Mouse (Mus musculus) heart, embryonic 16.5 days (tissue): Measurements from ENCODE around the gene Ces1h. TPM values are rescaled to one million over a fixed set of nuclear protein-coding genes. Genes with fewer than 3 reads are reported as not detected.

Experiments
- ATAC-seq: fragments of 200-750 bp; cut with Nextera tagmentation; replicated peaks from 2 replicates; pipeline ENCODE4 v1.8.0; 2017; ENCODE audit warnings: moderate number of reproducible peaks; ENCODE audit not compliant: insufficient read depth, low FRiP score; ENCODE audit errors: extremely low read depth
- H3K27ac ChIP-seq: fragments of 300-500 bp; sonication (generic); 2 replicates; pipeline ENCODE4 v1.5.1; 2014; ENCODE audit warnings: mild to moderate bottlenecking, low read length, control low read depth, moderate library complexity
- H3K27me3 ChIP-seq: fragments of 300-500 bp; sonication (generic); 2 replicates; pipeline ENCODE4 v1.6.1; 2014; ENCODE audit warnings: low read length, mixed read lengths; ENCODE audit not compliant: control insufficient read depth, insufficient read depth
- H3K36me3 ChIP-seq: fragments of 300-500 bp; sonication (generic); 2 replicates; pipeline ENCODE4 v1.6.1; 2014; ENCODE audit not compliant: control insufficient read depth, insufficient read depth
- H3K4me1 ChIP-seq: fragments of 300-500 bp; sonication (generic); 2 replicates; pipeline ENCODE4 v1.6.1; 2014; ENCODE audit warnings: low read length, mixed read lengths; ENCODE audit not compliant: control insufficient read depth, insufficient read depth
- H3K4me2 ChIP-seq: fragments of 300-500 bp; sonication (generic); 2 replicates; pipeline ENCODE4 v1.6.1; 2014; ENCODE audit warnings: low read depth, mild to moderate bottlenecking, control low read depth, low read length
- H3K4me3 ChIP-seq: fragments of 300-500 bp; sonication (generic); 2 replicates; pipeline ENCODE4 v1.5.1; 2014; ENCODE audit warnings: mild to moderate bottlenecking, control low read depth, low read length
- H3K9ac ChIP-seq: fragments of 300-500 bp; sonication (generic); 2 replicates; pipeline ENCODE4 v1.6.1; 2014; ENCODE audit warnings: low read length, control low read depth
- H3K9me3 ChIP-seq: fragments of 300-500 bp; sonication (generic); replicated peaks from 2 replicates; pipeline ENCODE4 v1.6.1; 2016; ENCODE audit warnings: low read length; ENCODE audit not compliant: control insufficient read depth
- WGBS: fragments of 180-500 bp; shearing (Covaris S2); extraction: QIAGEN DNeasy Blood & Tissue Kit; methylation state at CpG from one replicate; pipeline ENCODE4 v1.1.7; 2014; 5-methylcytosine and 5-hydroxymethylcytosine counted together
- polyA plus RNA-seq: library from polyadenylated mRNA; unstranded; fragments of >200 nt; fragmentation: Nextera tagmentation; extraction: Ambion mirVana; gene quantifications from 2 replicates; pipeline ENCODE4 v1.2.1, GENCODE M21; 2015

Gene Ces1h
- polyA plus RNA-seq, 1 experiment from 2014 or later, result not detected

DNA sequence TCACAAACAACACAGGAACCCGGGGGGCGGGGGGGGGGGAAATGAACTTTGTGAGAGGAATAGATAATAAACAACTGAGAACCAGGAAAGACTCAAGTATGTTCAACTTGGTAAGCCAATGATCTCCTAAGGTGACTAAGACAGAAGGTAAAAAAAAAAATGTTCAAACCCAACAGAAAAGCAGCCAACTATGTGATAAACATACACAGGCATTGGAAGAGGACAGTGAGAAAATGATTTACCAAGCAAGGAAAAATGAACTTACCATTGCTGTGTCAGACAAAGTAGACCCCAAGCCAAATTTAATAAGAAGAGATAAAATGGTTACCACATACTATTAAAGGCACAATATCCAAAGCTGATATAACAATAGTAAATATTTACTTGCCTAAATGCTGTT, 40.0 kb downstream of the Ces1h start:
- H3K4me2 ChIP-seq, result no peak overlapping the region
- no peak overlapping the region for H3K4me3 ChIP-seq
- H3K9ac ChIP-seq, result no peak overlapping the region
- no peak overlapping the region for H3K27ac ChIP-seq
- H3K4me1 ChIP-seq, result no peaks in the 10 kb centered on the region
- H3K9me3 ChIP-seq, result no peaks in the 10 kb centered on the region
- no peak for ATAC-seq
- H3K36me3 ChIP-seq, result no peaks in the 10 kb centered on the region
- 74% methylated on average over 2 of the region's 2 CpGs for WGBS
- H3K27me3 ChIP-seq, result no peaks in the 10 kb centered on the region

DNA sequence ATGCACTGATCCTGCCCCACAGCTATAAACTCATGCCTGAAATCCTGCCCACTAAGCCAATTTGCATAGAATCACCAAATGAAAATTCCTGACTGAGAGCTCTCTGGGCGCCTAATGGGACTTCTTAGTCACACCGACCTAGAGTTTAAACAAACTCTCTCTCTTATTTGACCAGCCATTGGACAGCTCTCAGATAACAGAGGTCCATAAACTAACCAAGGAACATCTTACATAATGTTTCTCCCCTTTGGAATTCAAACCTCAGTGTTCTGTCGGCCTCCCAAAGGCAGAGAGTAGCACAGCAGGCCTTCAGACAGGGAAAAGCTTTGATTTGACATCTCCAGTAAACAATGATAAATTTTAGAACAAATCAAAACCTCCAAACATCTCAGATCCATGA, 42.3 kb downstream of the Ces1h start, which contains the start of gene Ces1g:
Gene Ces1g, minus strand, starts transcription at position 102 of the 400 bp plus-strand sequence.
- Histone ChIP-seq H3K4me1 (no peaks in the 10 kb centered on the region), H3K9me3 (no peaks in the 10 kb centered on the region), H3K27me3 (no peaks in the 10 kb centered on the region), H3K27ac (no peak within 1 kb of the TSS), H3K36me3 (no peaks in the 10 kb centered on the region), H3K9ac (no peak within 1 kb of the TSS), H3K4me3 (no peak within 1 kb of the TSS), H3K4me2 (no peak within 1 kb of the TSS)
- ATAC-seq, result no peak
- 52% methylated on average over 3 of the region's 3 CpGs for WGBS

DNA sequence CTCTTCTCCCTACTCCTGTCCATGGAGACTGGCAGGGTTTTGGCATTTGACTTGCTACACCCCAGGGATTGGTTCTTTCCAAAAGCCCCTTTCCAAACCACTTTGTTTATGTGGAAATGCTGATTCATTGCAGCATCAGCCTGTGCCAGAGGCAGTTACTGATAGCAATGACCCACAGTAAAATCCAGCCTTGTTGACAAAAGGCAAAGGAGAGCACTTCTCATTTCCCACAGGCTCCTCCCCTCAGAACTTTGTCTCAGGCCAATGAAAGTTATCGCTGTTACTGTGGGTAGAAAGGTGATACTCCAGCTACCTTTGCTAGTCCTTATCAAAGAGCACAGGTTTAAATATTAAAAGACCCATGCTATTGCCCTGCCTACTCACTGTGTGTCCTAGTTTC, 46.8 kb downstream of the Ces1h start:
- H3K27me3 ChIP-seq, result no peaks in the 10 kb centered on the region
- H3K36me3 ChIP-seq, result no peaks in the 10 kb centered on the region
- H3K9ac ChIP-seq, result no peak overlapping the region
- no peak overlapping the region for H3K4me2 ChIP-seq
- H3K27ac ChIP-seq, result no peak overlapping the region
- H3K4me3 ChIP-seq, result no peak overlapping the region
- 75% methylated on average over 1 of the region's 1 CpGs for WGBS
- no peaks in the 10 kb centered on the region for H3K4me1 ChIP-seq
- no peaks in the 10 kb centered on the region for H3K9me3 ChIP-seq
- ATAC-seq, result no peak

DNA sequence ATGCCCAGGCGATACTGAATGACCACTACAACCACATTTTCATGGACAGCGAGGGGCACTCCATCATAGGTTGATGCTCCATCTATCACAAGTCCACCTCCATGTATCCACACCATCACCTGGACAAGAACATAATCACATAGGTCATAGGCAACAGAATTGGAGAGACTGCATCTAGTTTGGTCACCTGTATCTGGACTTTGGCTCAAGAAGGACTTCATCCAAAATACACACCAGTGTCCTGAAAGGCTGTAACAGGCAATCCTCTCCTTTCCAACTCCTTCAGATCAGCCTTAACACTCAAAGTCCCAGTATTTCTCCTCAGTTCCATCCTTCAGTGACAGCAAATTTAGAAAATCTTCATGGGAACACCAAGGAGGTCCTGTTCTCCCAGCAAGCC, 48.4 kb downstream of the Ces1h start:
- no peaks in the 10 kb centered on the region for H3K4me1 ChIP-seq
- 83% methylated on average over 2 of the region's 2 CpGs for WGBS
- no peak overlapping the region for H3K4me3 ChIP-seq
- no peak for ATAC-seq
- H3K9ac ChIP-seq, result no peak overlapping the region
- no peak overlapping the region for H3K4me2 ChIP-seq
- no peaks in the 10 kb centered on the region for H3K36me3 ChIP-seq
- H3K9me3 ChIP-seq, result no peaks in the 10 kb centered on the region
- H3K27me3 ChIP-seq, result no peaks in the 10 kb centered on the region
- no peak overlapping the region for H3K27ac ChIP-seq

DNA sequence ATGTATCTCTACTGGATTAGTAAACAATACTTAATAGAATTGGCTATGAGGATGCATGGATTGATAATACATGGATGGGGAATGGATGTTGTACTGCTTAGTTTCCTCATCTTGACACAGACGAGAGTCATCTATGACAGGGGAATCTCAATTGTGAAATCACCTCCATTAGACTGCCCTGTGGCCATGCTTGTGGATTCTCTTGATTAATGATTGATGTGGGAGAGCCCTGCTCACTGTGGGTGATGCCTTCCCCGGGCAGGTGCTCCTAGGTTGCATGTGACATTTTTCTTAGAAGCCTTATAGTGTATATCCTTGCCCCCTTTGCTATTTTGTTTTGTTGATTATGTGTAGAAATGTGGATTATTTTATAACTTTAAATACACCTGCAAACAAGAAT, 54.4 kb downstream of the Ces1h start:
- Histone ChIP-seq H3K27ac (no peak overlapping the region), H3K4me2 (no peak overlapping the region), H3K9ac (no peak overlapping the region), H3K27me3 (no peaks in the 10 kb centered on the region), H3K36me3 (no peaks in the 10 kb centered on the region), H3K9me3 (no peaks in the 10 kb centered on the region), H3K4me3 (no peak overlapping the region), H3K4me1 (no peaks in the 10 kb centered on the region)
- no peak for ATAC-seq
- 72% methylated on average over 2 of the region's 2 CpGs for WGBS

DNA sequence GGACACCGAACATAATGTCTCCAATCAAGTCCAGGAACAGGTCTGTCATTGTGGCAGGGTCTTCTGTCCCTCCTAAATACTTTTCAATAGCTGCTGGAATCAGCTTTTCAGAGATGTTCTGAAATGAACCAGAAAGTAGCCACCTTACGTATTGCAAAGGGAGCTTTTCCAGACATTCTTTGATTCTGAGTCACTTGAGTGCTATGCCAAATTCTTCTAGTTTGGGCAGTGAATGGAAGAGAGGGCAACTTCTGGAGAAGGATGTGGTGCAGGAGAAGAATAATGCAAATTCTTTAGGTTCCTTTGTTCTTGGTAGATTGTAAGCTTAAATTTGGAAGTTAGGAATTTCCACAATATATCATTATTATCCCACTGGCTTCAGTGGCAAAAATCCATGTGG, 62.5 kb downstream of the Ces1h start:
- Histone ChIP-seq H3K9ac (no peak overlapping the region), H3K27ac (no peak overlapping the region), H3K36me3 (no peaks in the 10 kb centered on the region), H3K9me3 (no peaks in the 10 kb centered on the region), H3K27me3 (no peaks in the 10 kb centered on the region), H3K4me2 (no peak overlapping the region), H3K4me3 (no peak overlapping the region), H3K4me1 (no peaks in the 10 kb centered on the region)
- ATAC-seq, result no peak
- WGBS, result 70% methylated on average over 2 of the region's 2 CpGs

DNA sequence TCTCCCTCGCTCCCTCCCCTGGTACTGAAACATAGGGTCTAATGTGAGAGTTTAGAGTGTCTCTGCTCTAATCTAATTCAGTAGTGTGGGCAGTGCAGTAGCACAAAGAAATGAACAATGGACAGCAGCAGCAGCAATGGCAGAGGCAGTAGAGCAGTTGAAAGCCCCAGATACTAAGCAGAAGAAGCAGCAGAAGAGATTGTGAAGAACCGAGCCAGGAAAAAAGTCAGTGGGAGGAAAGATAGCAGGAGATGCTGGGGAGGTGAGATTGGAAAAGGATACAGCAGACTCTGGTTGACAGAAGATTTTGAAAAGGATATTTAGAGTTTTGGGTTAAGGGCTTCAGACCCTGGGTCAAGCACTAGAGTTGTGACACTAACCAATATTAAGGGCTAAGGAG, 64.0 kb downstream of the Ces1h start:
- Histone ChIP-seq H3K4me3 (no peak overlapping the region), H3K36me3 (no peaks in the 10 kb centered on the region), H3K4me2 (no peak overlapping the region), H3K9ac (no peak overlapping the region), H3K9me3 (no peaks in the 10 kb centered on the region), H3K4me1 (no peaks in the 10 kb centered on the region), H3K27me3 (no peaks in the 10 kb centered on the region), H3K27ac (no peak overlapping the region)
- no peak for ATAC-seq
- 68% methylated on average over 2 of the region's 2 CpGs for WGBS

Other genes with a start within 250 kb of the Ces1h start
- gene Ces1c, start 248.4 kb downstream of the Ces1h start, polyA plus RNA-seq, result not detected in 2 replicates
- 1.7 and 7.3 TPM in 2 replicates for gene Ces1d, start 181.9 kb downstream of the Ces1h start, polyA plus RNA-seq
- gene Ces1e, start 150.1 kb downstream of the Ces1h start, polyA plus RNA-seq, result 0.09 TPM in 1 of 2 replicates, not detected in the other
- gene Ces1f, start 100.0 kb downstream of the Ces1h start, polyA plus RNA-seq, result 0.12 and 0.35 TPM in 2 replicates
- not detected in 2 replicates for gene Ces1g, start 42.4 kb downstream of the Ces1h start, polyA plus RNA-seq
- gene Ces5a, start 156.1 kb upstream of the Ces1h start, polyA plus RNA-seq, result 0.24 and 0.28 TPM in 2 replicates